Mouse (Mus musculus) neural tube, postnatal 0 days (tissue): ENCODE results near the gene Runx3. TPM values are rescaled to one million over a fixed set of nuclear protein-coding genes. Genes with fewer than 3 reads are reported as not detected.

Experiments
- polyA plus RNA-seq: library from polyadenylated mRNA; unstranded; fragments of >200 nt; fragmentation: Nextera tagmentation; extraction: Ambion mirVana; gene quantifications from 2 replicates; pipeline ENCODE4 v1.2.1, GENCODE M21; 2015

Gene Runx3
- 0.08 TPM in 1 of 2 replicates, not detected in the other for polyA plus RNA-seq

DNA sequence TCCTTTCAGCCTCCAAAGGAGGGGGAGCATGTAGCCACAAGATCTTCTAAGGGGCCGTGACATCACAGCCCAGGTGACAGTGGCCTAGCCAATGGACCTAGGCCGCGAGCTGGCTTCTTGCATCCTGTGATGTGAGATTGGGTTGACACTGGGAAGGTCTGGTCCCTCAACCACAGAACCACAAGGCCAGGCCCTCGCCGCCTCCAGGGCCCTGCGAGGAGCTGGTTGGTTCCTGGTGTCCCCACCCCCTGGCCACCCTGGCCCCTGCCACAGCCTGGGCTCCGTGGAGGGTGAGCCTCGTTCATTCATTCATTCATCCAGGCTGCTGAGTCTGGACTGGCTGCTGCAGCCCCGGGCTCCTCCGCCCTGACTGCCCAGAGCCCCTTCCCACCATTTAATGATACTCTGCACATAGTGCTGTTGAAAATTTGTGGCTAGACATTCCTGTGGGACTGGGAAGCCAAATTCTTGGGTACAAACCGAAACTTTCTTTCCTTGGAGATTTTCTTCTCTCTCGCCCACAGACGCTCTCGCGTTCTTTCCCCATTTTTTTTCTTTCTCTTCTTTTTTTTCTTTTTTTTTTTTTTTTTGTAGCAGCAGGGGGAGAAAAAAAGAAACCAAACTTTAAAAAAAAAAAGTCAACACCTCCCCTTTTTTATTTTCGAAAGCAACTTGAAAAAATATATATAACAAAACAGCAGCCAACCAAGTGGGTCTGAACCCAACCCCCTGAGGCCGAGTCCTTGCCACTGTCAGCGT is at the start of gene Runx3:
Gene Runx3 (plus strand): TSS at position 311 of the 759 bp plus-strand sequence.

Other genes starting within 250 kb of the Runx3 start
- 218 and 241 TPM in 2 replicates for gene Tmem50a, start 205.6 kb upstream of the Runx3 start, polyA plus RNA-seq
- 264 and 337 TPM in 2 replicates for gene Rsrp1, start 197.1 kb upstream of the Runx3 start, polyA plus RNA-seq
- gene Syf2, start 189.8 kb upstream of the Runx3 start, polyA plus RNA-seq = 60.1 and 62.8 TPM in 2 replicates
- gene Clic4, start 152.2 kb downstream of the Runx3 start, polyA plus RNA-seq = 51.3 and 53.5 TPM in 2 replicates
- gene Srrm1, start 232.7 kb downstream of the Runx3 start, polyA plus RNA-seq = 142 and 154 TPM in 2 replicates